Mouse (Mus musculus) kidney, postnatal 36 days (tissue): ENCODE results near the gene Pan3.

Source experiments
- DNase-seq, 2 experiments: peaks; one replicate each; pipeline ENCODE4 v3.0.0; 2021 to 2022; ENCODE audit warnings: mixed read lengths in 2 of 2

Gene Pan3

DNA sequence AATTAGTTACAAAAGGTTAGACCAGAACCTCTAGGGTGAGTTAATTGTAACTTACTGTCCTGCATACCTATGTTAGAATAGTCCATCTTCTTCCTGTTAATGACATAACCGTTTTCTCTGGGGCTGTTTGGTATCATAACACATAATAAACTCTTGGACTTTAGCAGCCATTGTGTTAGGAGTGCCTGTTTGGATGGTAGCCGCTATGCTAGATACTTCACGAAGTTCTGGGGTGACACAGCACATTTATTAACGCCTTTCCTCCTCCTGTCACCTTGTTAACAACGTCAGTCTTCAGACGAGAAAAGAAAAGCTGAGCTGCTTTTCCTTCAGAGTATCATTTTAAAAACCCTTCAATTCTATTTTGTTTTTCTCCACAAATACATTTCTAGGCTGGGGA, 59.3 kb downstream of the Pan3 start:
- DNase-seq, result no peak

DNA sequence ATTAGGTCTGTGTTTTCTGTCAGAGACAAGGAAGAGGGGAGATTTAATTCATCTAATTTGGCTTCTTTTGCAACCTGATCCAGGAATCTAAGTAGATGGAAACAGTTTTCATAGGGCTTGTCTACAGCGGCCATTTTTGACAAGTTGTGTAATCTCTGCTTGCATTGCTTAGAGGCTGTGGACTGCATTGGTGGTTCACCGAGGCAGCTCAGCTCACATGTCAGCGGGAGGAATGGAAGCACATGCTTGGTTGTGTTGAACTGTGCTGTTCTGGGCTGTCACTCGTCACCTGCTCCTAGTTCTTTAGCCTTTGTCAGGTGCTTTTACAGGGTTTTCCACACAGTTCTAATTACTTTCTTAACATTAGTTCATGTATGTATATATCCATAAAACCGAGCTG, 60.9 kb downstream of the Pan3 start:
- no peak for DNase-seq

DNA sequence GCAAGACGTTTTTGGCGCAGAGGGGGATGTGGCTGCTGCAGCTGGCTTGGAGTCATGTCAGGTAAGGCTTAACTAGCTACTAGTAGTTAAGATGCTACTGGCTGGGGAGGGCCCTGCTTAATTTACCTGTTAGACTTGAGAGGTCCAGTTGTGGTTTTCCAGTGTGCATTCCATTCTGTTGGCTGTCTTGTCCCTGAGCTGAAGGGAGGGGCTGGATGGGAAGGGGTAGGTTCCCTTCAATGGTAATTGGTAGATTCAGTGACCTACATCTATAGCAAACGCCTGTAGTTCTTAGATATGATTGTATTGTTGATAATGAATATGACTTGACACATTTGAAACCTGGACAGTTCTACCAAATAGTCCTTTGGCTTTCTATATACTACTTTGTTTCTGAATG, 62.5 kb downstream of the Pan3 start:
- no peak for DNase-seq

DNA sequence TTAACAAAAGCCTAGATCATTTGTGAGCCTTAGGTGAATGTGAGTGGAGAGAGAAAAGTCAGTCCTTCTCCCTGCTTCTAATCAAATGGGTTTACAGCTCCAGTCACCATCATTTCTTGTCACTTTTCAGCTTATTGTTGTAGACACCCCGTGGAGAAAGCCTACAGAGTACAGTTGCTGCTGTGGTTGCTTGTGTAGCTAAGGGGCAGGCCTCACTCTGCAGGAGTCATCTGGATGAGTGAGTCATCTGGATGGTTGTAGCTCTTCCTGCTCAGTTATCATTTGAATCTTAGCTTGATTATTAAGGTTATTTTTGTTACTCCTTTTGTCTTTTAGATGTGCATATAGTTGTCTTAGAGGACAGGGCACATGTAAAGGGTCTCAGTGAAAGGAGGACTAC, 63.2 kb downstream of the Pan3 start:
- DNase-seq, result no peak

DNA sequence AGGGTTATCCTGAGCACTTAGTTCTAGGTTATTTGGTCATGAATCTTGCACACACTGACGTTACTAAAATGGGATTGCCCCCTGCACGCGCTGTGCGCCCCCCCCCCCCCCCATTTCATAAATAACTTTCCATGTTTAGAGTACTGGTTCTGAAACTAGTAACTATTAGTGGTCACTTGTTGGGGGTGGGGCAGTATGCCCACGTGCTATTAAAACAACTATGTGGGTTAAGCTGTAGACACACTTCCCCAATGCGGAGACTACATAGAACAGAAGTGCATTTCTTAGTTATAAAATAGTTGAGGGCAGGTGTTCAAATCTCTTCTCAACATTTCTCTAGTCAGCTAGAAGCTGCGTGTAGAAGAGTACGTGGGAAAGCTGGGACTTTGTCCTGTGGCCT, 63.7 kb downstream of the Pan3 start:
- DNase-seq, result no peak

DNA sequence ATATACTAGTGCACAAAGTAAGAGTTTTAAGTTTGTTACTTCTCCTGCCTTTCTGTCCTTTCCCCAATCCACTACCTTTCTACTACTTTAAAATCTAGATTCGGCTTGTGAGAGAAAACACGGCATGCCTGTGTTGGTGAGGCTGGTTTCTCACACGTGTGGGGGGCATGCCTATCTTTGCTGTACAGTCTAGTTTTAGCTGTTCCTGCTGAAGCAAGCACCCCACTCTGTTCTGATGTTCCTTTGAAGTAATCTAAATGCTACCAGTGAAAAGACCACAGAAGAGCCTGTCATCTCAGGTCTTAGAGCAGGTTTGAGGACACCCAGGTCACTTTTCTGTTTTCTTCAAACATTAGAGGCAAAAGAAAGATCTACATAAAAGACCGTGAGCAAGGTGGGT, 64.4 kb downstream of the Pan3 start:
- DNase-seq, result no peak

DNA sequence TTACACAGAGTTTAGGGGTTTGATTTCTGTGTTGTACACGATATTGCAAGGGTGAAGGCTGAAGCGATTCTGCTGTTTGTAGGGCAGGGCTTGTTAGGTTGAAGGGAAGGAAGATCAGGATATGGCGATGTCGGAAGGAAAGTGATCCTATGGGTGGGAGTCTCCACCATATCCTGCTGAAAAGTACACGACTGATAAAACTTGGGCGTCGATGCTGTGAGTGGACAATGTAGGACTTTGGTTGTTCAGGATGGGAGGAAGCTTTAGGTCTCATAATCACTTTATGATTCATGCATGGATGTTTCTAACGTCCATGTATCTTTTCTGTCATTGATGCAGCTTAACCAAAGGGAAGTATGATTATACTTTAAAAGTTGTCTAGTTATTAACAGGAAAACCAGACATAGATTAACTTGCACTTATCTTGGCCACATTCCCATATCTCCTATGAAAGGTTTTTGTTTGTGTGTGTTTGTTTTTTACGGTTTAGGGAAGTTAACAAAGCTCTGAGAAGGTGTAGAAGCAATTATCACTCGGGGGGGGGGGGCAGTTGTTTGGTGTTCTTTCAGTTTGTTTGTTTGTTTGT, 64.9 kb downstream of the Pan3 start:
- DNase-seq, result no peak

DNA sequence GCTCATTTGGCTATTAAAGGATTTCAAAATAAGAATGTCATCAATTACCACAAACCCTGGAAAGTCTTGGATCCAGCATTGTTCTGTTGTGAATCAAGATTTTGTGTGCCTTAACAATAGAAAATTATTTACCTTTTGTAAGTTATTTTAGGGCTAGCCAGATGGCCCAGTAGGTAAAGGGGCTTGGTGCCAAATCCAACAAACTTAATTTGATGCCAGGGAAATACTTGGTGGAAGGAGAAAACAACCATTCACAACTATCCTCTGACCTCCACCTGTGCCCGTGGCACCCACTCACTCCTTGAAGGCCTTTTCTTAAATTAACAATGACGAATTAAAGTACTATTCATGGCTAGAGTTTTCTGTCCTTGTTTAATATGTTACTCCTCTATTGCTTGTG, 66.0 kb downstream of the Pan3 start:
- DNase-seq, result no peak

DNA sequence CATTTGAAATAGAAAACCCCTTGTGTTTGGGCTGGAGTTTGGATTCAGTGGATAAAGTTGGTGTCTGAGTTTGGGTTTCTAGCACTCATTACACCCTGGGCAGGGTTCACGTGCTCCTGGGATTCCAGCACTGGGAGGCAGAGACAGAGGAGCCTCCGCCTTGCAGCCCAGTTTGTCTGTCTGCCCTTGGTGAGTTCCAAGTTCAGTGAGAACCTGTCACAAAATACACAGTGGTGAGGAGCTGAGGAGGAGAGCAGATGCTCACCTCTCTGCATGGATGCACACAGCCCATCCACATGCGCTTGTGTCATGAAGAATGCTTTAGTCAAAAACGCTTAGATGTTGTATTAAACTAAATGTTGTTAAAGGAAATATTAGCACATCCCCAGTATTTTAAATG, 67.0 kb downstream of the Pan3 start:
- DNase-seq, result peak; percentile 64 to 66

DNA sequence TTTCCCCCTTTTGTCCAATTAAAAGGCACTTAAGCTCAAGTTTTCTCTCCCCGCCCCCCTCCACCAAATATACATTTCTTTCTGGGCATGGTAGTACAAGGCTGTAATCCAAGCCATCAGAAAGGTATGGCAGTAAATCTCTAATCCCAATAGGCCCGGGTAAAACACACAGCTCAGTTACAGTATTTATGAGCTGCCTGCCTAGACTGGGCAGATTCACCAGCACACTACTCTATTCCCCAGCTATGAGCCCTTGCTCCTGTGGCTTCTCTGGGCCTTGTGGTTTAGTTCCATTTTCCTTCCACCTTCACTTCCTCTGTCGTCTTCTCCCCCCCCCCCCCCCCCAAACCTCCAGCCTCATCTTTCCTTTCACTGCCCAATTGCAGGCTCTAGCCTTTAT, 67.8 kb downstream of the Pan3 start:
- DNase-seq, result no peak

DNA sequence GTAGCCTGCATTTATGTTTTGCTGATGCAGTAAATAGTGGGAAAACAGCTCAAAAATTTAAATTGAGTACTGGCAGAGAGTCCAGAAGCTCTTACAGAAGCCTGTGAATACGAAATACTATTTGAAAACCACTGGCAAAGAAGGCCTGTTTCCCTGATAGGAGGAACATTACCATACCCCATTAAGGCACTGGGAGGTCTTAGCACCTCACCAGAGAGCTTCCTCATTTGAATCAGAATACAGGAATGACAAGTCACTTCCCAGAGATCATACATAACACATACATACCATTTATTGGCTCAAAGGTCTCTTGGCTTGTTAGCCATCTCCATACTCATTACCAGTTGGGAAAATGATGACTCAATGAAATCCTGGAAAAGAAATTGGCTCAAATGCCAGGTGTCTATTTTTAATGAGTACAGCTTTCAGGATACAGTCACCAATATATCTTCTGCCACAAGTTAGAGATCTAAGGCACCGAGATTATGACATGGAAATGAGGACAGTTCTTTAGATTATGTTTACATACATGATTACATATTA, 71.6 kb downstream of the Pan3 start:
- no peak for DNase-seq

DNA sequence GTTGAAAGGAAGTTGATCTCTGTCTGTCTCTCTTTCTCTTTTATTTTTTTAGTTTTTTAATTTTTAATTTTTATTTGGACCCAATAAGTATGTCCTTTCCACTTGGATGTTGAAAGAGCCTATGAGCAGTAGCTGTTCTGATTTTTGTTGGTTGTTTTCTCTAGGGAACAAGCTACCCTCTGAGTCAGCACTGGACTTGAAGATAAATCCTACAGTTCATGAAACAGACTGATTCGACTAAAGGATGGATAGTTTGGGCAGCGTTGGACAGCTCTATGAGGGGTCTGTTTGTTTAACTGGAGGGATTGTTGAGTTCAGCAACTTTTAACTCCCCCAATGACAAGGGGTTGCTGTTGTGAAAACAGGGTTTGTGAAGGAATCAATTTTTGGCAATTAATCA, 73.0 kb downstream of the Pan3 start:
- DNase-seq, result no peak

DNA sequence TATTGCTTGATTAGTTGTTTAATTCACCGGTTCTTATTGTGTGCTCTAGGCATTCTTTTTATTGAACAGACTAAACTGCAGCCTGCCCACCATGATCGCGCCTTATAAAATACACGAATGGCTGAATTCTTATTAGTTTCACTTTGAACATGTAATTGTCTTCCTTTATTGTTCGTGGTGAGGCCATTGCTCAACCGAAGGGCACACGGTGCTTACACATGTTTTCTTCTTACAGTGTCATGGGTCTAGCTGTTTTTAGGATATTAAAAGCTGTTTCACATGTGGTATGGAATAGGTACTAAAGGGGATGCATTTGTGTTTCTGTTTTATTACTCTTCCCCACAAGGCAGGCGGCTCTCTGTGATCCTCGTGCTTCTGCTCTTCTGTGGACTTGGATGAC, 81.4 kb downstream of the Pan3 start:
- no peak for DNase-seq

DNA sequence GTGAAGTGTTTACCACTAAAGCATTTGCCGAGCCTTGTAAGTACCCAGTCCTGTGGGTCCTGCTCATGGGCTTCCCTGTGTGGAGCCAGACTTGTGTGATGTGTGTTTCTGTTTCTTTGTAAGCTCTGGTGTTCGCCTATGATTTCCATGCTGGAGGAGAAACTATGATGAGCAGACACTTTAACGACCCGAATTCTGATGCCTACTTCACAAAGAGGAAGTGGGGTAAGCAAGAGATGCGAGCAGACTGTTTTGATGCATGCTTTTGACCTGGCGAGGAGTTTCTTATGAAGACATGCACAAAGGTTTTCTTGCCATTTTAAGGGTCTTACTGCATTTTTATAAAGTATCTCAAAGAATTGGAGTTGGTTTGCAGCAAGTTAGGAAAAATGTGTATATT, 97.0 kb downstream of the Pan3 start:
- no peak for DNase-seq

DNA sequence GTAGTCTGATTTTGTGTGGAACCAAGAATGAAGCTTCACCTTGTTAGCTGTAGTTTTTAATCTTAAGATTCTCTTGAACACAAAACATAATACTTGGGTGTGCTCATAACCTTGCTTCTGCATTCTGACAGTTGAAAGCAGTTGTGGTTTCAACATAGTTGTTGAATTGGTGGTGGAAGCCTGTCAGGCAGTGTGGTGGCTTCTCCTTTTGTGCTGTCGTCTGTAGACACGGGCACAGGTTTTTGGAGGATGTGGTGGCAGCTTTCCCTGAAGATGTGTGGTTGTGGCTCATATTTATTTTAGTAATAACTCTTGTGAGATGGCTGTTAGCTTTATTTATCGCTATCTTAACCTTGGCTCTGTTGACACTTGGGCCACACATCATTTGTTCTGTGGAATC, 97.8 kb downstream of the Pan3 start:
- DNase-seq, result no peak

DNA sequence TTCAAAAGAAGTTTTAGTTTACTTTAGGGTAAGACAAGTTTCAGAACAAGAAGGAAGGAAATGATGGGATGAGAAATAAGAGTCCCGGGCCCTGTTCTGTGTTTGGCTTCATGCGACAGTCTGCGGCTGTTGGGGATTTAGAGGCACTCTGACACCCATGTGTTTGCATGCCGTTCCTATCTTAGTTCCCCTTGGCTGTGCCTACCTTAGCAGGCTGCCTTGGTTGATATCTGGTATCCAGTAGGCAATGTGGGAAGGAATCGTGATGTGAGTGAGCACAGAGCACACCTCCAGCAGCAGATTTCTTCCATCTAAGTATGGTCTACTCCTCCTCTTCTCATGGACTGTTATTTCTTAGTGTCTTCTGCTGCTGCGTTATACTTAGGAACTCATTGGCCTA, 102.1 kb downstream of the Pan3 start:
- no peak for DNase-seq

DNA sequence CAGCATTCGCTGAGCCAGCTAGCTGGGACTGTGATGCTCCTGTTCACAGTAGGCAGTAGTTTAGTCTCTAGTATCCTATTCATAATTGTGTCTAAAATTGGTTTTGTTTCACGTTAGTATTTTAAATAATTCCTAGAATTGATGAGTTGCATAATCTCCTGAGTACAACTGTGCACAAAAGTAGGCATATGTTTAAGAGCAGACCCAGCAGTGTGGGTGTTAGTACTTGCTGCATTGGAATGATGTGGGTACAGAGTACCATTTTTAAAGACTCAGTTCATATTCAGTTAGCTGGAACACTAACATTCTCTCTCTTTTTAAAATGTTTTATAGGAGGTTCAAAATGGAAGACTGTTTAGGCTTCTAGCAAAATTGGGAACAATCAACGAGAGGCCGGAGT, 109.4 kb downstream of the Pan3 start:
- DNase-seq, result no peak

DNA sequence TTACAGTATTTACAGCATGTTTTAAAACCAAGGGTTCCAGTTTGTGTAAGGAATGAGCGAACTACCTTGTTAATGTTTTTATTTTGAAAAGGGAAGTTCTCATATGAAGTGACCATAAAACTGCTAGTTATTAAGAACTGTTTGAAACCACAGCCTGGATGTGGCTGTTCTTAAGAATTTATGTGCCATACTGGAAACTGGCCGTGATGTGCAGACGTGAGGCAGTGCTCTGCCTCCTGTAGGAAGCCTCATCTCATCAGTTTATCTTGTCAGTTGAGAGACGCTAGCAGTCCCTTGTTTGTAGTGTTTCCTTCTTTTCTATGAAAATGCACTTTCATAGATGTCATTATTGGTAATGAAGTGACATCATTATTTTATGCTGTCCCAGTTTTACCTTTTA, 109.9 kb downstream of the Pan3 start:
- DNase-seq, result no peak

DNA sequence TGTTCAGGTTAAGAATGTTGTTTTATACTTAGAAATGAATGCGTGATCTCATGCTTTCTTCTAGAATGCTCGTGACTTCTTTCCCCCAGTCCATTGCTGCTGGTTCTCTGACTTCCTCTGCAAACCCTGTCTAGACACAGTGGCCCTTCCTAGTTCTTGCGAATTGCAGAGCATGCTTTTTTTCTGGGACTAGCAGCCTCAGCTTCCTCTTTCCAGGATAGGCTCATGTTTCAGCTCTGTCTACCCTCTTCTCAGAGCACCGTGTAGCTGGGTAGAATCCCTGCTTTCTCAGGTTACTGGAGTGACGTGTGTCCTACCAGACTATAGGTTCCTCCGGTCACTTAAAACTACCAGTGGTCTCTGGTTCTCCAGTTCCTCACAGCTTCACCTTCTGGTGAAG, 112.3 kb downstream of the Pan3 start:
- DNase-seq, result no peak

DNA sequence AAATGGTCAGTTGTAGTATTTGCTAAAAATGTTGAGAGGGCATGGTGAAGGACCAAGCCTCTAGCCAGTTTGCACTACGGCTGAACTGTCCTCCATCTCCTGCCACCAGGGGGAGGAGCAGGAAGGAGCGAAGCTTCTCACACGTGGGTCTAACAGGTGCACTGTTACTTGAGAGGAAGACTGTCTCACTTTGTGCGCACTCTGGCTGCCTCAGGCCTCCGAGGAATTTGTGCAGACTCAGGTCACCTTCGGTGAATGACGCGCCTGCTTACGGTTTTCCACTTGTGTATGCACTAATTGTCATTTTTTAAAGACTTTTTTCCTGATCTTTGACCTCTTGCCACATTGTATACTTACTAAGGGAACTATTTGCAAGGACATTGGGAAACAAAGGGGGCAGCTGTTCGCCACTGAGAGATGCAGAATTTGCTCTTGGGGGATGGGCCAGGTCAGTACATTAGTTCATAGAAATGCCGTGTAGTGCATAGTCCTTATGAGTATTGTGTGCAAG, 115.8 kb downstream of the Pan3 start:
- peak in 1 of 2 experiments; percentile 70 for DNase-seq

DNA sequence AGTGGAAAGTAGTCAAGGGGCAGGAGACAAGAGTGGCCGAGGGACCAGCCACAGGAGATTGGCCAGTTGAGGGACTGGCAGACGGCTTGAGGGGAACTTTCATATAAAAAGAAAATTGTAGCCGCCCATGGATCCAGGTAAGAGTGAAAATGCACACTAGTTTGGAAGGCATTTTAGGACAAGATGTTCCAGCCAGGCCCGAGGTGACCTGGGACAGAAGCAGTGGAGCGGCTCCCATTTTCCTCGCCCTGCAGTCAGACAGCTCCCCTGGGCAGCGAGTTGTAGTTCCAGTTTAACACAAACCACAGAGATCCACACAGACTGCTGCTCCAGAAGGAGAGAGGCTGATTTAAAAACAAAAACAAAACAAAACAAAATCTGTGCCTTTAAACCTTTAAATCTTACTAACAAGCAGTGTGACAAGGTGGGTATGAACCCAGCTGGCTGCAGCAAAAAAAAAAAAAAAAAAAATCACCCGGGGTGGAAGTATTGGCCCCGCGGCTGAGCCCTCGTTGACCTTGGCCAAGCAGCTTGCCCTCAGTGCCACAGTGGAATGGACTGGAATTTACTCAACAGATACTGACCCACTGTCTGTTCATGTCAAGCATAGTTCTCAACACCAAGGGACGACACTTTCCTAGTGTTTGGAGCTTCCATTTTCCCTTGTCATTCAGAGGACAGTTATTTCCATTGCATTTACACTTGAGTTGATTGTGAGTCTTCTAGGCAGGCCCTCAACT, 119.2 kb downstream of the Pan3 start:
- DNase-seq, result peak; percentile 50

DNA sequence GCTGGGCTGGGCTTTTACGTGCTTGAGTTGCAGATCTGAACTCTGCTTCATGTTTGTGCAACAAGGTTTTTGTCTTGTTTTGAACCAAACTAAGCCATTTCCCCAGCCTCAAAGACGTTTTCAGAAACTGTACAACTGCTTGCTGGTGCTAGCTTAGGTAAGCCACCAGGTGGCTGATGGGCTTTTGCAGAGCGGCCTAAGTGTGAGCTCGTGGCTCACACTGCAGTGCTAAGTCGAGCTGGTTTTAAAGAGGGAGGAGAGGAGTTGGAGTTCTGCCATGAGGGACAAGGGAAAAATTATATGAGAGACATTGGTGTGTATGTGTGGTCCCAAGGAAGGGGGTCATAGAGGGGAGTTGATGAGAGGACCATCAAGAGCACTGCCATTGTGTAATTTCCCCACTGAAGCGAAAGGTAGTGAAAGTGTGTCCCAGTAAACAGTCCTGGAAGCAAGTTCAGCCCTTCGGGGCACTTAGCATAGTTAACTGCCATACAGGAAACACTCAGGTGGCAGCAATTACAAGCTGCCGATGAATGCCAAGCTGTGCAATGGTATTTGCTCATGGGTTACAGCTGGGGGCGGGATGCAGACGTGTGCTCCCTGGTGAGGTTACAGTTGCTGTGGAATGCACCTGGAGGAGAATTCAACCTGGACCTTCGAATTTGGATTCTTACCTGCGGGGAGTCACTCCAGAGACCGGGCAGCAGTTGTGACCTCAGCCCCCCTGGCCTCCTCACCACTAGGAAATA, 122.1 kb downstream of the Pan3 start:
- peak; percentile 48 to 57 for DNase-seq

DNA sequence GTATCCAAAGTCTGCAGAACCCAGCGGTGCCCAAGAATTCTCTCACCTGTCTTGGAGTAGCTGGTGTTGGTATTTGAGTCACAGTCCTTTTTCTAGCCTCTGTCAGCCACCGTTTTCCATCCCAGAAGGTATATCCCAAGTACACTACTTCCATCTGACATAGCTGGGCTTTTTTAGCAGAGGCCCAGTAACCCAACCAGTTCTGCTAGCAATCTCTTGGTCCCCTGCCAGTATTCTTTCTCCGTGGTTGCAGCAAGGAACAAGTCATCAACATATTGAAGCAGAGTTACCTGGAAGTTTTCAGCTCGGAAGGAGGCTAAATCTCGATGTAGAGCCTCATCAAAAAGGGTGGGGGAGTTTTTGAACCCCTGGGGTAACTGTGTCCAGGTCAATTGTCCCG, 127.7 kb downstream of the Pan3 start:
- DNase-seq, result peak in 1 of 2 experiments; percentile 44
